Mouse (Mus musculus): ENCODE measurements around the gene Nfib. TPM values are rescaled to one million over a fixed set of nuclear protein-coding genes. Genes with fewer than 3 reads are reported as not detected.

The Nfib gene
- total and polyA plus RNA-seq, 3 experiments: 0.04 to 0.11 (median 0.09) TPM

DNA sequence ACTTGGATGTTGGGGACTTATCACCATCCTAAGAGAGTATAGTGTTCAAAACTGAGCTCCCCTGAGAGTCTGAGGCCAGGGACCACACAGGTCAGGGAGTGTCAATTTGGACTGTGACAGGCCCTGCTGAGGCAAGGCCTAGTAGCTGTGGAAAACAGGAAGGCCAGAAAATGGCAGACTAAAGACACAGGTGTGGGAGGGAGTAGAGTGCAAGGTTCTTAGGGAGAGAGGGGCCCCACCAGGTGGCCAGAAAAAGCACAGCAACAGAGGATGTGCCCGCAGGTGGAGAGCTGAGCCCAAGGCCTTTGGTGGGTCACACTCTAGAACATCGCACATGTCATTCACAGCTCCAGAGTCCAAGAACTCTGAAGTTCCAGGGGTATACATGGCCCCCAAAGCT, 10.3 kb upstream of the Nfib start:
- DNase-seq (ENCODE audit: extremely low read depth): no peak
- H3K79me2 ChIP-seq (replicated peaks; ENCODE audit: control insufficient read depth, extremely low read depth, insufficient read depth, poor library complexity, severe bottlenecking): no peaks in the 10 kb centered on the region
- H3K27ac ChIP-seq (ENCODE audit: insufficient read depth, low read depth): no peak overlapping the region
- H3K36me3 ChIP-seq (replicated peaks in 1 of 2; ENCODE audit: control insufficient read depth in 1 of 2, insufficient read depth in 1 of 2, low read length in 1 of 2): no peaks in the 10 kb centered on the region
- dilution Hi-C loops (cut with MboI; ENCODE audit: extremely low pct_ligation_motif_present, extremely low pct_unique_long_range_greater_than_20kb, low sequenced_read_pairs): no loop called here
- H3K9me3 ChIP-seq (replicated peaks; ENCODE audit: low read length): peaks cover 1% of the 10 kb centered on the region
- in situ Hi-C loops (cut with MboI; ENCODE audit: low pct_ligation_motif_present, low pct_unique_long_range_greater_than_20kb, low sequenced_read_pairs): no loop called here
- H3K9ac ChIP-seq (ENCODE audit: insufficient read depth, low read depth): no peak overlapping the region
- H3K4me3 ChIP-seq (replicated peaks in 1 of 3; ENCODE audit: low read depth in 2 of 3, low read length in 2 of 3, poor library complexity in 1 of 3): no peak overlapping the region
- no peak overlapping the region for H3K4me2 ChIP-seq (ENCODE audit: insufficient read depth, low read depth, poor library complexity, severe bottlenecking)
- H3K4me1 ChIP-seq (ENCODE audit: control insufficient read depth in 1 of 2, insufficient read depth in 2 of 2): no peaks in the 10 kb centered on the region
- TF ChIP-seq CTCF (conservative IDR thresholded peaks at IDR 0.05 in 1 of 2, IDR thresholded peaks at IDR 0.05 in 1 of 2; ENCODE audit: low read depth in 2 of 2, low read length in 2 of 2): peak in 1 of 2 experiments; percentile 36; a peak in 2 of 4 replicates
- no peak for TF ChIP-seq RCOR1 (conservative IDR thresholded peaks at IDR 0.05; ENCODE audit: low read depth, low read length)
- no peak for TF ChIP-seq MAZ (IDR thresholded peaks at IDR 0.05; ENCODE audit: low read depth, low read length)
- peak; percentile 14 for TF ChIP-seq SMC3 (IDR thresholded peaks at IDR 0.05; ENCODE audit: low read depth, low read length)
- no peak for TF ChIP-seq MEF2A (IDR thresholded peaks at IDR 0.05; ENCODE audit: borderline replicate concordance, low read depth, low read length)
- no peak for TF ChIP-seq NELFE (IDR thresholded peaks at IDR 0.05; ENCODE audit: low read depth, low read length)
- TF ChIP-seq KAT2A (IDR thresholded peaks at IDR 0.05; ENCODE audit: insufficient replicate concordance, low read length): no peak
- TF ChIP-seq HCFC1 (IDR thresholded peaks at IDR 0.05; ENCODE audit: low read depth, low read length): no peak
- peak; percentile 12 for TF ChIP-seq RAD21 (IDR thresholded peaks at IDR 0.05; ENCODE audit: low read depth, low read length)
- no peaks in the 10 kb centered on the region for H3K27me3 ChIP-seq (replicated peaks)

DNA sequence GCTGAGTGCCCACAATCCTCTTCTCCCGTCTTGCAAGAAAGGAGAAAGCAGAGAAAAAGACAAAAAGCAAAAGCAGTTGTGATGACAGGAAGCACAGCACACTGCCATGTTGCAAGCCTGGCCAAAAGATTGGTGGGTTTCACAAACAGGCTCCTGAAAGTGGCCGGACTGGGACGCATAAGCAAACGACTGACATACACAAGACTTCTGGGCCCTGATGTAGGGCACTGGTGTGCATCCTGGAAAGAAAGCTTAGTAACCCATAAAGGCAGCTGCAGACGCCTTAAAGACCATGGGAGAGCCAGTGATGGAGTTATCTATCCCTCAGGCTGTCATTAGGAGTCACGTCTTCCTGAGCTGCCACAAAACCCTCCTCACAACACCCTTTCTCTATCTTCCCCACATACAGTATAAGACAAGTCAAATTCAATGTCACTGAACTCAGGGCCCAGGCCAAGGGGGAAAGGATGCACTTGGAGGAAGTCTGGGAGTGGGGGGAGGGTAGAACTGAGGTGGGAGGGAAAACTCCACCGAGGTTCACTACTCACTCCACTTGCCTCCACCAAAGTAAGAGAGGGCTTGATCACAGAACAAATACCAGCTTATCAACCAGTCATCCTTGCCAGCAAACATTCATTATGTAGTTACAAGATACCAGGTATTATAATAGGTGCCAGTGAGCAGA, 6.2 kb upstream of the Nfib start:
- no peak overlapping the region for H3K9ac ChIP-seq (ENCODE audit: insufficient read depth, low read depth)
- no peak overlapping the region for H3K4me2 ChIP-seq (ENCODE audit: insufficient read depth, low read depth, poor library complexity, severe bottlenecking)
- no peaks in the 10 kb centered on the region for H3K27me3 ChIP-seq (replicated peaks)
- dilution Hi-C loops (cut with MboI; ENCODE audit: extremely low pct_ligation_motif_present, extremely low pct_unique_long_range_greater_than_20kb, low sequenced_read_pairs): no loop called here
- no peaks in the 10 kb centered on the region for H3K79me2 ChIP-seq (replicated peaks; ENCODE audit: control insufficient read depth, extremely low read depth, insufficient read depth, poor library complexity, severe bottlenecking)
- H3K36me3 ChIP-seq (replicated peaks in 1 of 2; ENCODE audit: control insufficient read depth in 1 of 2, insufficient read depth in 1 of 2, low read length in 1 of 2): no peaks in the 10 kb centered on the region
- no peak overlapping the region for H3K4me3 ChIP-seq (replicated peaks in 1 of 3; ENCODE audit: low read depth in 2 of 3, low read length in 2 of 3, poor library complexity in 1 of 3)
- TF ChIP-seq MAFK (IDR thresholded peaks at IDR 0.05; ENCODE audit: insufficient replicate concordance, low read length) (no peak), KAT2A (IDR thresholded peaks at IDR 0.05; ENCODE audit: insufficient replicate concordance, low read length) (no peak), CTCF (conservative IDR thresholded peaks at IDR 0.05 in 1 of 2, IDR thresholded peaks at IDR 0.05 in 1 of 2; ENCODE audit: low read depth in 2 of 2, low read length in 2 of 2) (no peak), RCOR1 (conservative IDR thresholded peaks at IDR 0.05; ENCODE audit: low read depth, low read length) (no peak)
- H3K27ac ChIP-seq (ENCODE audit: insufficient read depth, low read depth): no peak overlapping the region
- H3K4me1 ChIP-seq (ENCODE audit: control insufficient read depth in 1 of 2, insufficient read depth in 2 of 2): no peaks in the 10 kb centered on the region
- DNase-seq (ENCODE audit: extremely low read depth): no peak
- H3K9me3 ChIP-seq (replicated peaks; ENCODE audit: low read length): no peaks in the 10 kb centered on the region
- in situ Hi-C loops (cut with MboI; ENCODE audit: low pct_ligation_motif_present, low pct_unique_long_range_greater_than_20kb, low sequenced_read_pairs): no loop called here

DNA sequence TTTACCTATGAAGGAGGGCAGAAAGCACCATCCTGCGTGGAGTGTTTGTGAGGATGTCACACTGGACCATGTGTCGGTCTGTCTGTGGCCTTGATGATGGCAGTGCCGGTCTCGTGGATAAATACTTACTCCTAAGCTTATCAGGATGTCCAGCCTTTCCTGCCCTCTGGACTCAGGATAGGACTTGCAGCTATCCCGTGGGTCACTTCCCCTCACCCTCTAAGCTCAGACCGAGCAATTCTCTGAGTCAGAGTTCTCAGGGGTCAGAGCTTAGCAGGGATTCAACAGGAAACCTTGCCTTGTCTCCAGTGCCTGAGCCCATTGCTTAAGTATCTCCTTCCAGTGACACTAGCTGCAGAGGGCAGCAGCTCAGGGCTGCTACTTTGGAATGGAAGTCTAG, 4.1 kb upstream of the Nfib start:
- H3K4me2 ChIP-seq (ENCODE audit: insufficient read depth, low read depth, poor library complexity, severe bottlenecking): no peak overlapping the region
- no peak for DNase-seq (ENCODE audit: extremely low read depth)
- H3K27ac ChIP-seq (ENCODE audit: insufficient read depth, low read depth): no peak overlapping the region
- H3K9ac ChIP-seq (ENCODE audit: insufficient read depth, low read depth): no peak overlapping the region
- TF ChIP-seq MAX (IDR thresholded peaks at IDR 0.05; ENCODE audit: low read length) (no peak), EP300 (IDR thresholded peaks at IDR 0.05; ENCODE audit: low read length) (no peak), MXI1 (IDR thresholded peaks at IDR 0.05; ENCODE audit: low read depth, low read length) (no peak), SIN3A (IDR thresholded peaks at IDR 0.05; ENCODE audit: low read length) (no peak), MAZ (IDR thresholded peaks at IDR 0.05; ENCODE audit: low read depth, low read length) (no peak), RCOR1 (conservative IDR thresholded peaks at IDR 0.05; ENCODE audit: low read depth, low read length) (no peak)
- H3K9me3 ChIP-seq (replicated peaks; ENCODE audit: low read length): no peaks in the 10 kb centered on the region
- no peaks in the 10 kb centered on the region for H3K79me2 ChIP-seq (replicated peaks; ENCODE audit: control insufficient read depth, extremely low read depth, insufficient read depth, poor library complexity, severe bottlenecking)
- in situ Hi-C loops (cut with MboI; ENCODE audit: low pct_ligation_motif_present, low pct_unique_long_range_greater_than_20kb, low sequenced_read_pairs): no loop called here
- dilution Hi-C loops (cut with MboI; ENCODE audit: extremely low pct_ligation_motif_present, extremely low pct_unique_long_range_greater_than_20kb, low sequenced_read_pairs): no loop called here
- no peak overlapping the region for H3K4me3 ChIP-seq (replicated peaks in 1 of 3; ENCODE audit: low read depth in 2 of 3, low read length in 2 of 3, poor library complexity in 1 of 3)
- H3K36me3 ChIP-seq (replicated peaks in 1 of 2; ENCODE audit: control insufficient read depth in 1 of 2, insufficient read depth in 1 of 2, low read length in 1 of 2): no peaks in the 10 kb centered on the region
- H3K4me1 ChIP-seq (ENCODE audit: control insufficient read depth in 1 of 2, insufficient read depth in 2 of 2): 0 out of 4 replicates have a peak, but pooled peaks cover 0 to 3% of the 10 kb centered on the region in 2 experiments
- H3K27me3 ChIP-seq (replicated peaks): no peaks in the 10 kb centered on the region

Data from CH12.LX (cell line).